Mouse (Mus musculus): ENCODE measurements around the gene 1700021F05Rik.

DNA sequence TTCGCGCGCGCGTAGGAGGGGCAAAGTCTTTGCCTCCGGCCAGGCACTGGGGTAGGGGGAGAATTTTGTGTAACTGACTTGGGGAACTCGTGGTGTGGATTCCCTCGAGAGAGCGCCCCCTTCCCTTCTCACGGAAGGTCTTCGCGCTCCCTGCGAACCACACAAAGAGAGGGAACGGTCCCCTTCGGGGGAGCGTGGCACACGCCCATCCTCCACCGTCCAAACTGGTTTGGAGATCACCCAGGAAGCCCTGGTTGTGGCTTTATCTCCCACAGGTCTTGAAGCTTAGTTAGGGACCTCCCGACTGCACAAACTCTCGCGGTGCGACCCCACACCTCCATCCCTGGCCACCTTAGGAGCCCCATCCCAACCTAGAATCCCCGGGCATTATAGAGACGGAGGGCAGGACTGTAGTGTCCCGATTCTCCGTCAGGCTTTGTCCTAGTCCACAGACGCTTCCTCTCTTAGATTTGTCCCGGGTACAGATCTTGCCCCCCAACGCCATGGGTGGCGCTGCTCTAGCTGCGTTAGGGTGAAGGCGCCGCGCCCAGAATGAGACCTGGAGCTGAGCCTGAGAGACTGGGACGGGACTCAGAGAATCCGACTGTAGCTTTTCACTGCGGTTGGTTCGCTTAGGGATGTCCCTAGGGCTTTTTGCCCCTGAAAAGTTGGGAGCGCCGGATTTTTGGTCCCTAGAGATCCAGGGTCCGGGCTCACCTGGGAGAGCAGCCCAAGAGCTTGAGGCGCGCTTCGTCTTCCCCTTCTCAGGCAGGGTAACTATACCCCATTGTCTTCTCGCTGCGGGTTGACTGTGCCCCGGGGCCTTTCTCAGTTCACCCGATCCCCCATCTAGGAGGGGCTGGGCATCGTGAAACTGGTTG lies 38.8 kb upstream of the 1700021F05Rik start:
- TF ChIP-seq CTCF (IDR thresholded peaks at IDR 0.05; ENCODE audit: control insufficient read depth, insufficient read depth, insufficient replicate concordance, low read depth, low read length) = no peak
- TF ChIP-seq POLR2A (IDR thresholded peaks at IDR 0.05; ENCODE audit: control insufficient read depth, low read depth, low read length) = no peak
